Mouse (Mus musculus) neural tube, embryonic 11.5 days (tissue): ENCODE results near the gene Washc2. TPM values are rescaled to one million over a fixed set of nuclear protein-coding genes. Genes with fewer than 3 reads are reported as not detected.
A peak's percentile ranks its signal among the peaks of the same experiment; 100 is the strongest.

Experiments used
- ATAC-seq: fragments of 200-750 bp; cut with Nextera tagmentation; 2 replicates; pipeline ENCODE4 v1.8.0; 2017; ENCODE audit warnings: moderate number of reproducible peaks, mild to moderate bottlenecking, moderate TSS enrichment, moderate library complexity; ENCODE audit not compliant: insufficient read depth, low FRiP score, low TSS enrichment
- DNase-seq: peaks from one replicate; pipeline ENCODE4 v3.0.0-alpha.2; 2015; ENCODE audit warnings: low spot score
- H3K27ac ChIP-seq: fragments of 300-500 bp; sonication (generic); 2 replicates; pipeline ENCODE4 v1.5.1; 2014; ENCODE audit warnings: low read depth, mild to moderate bottlenecking, low read length
- H3K27me3 ChIP-seq: fragments of 300-500 bp; sonication (generic); 2 replicates; pipeline ENCODE4 v1.6.1; 2014; ENCODE audit warnings: mild to moderate bottlenecking, low read length, mixed read lengths; ENCODE audit not compliant: control insufficient read depth, insufficient read depth
- H3K36me3 ChIP-seq: fragments of 300-500 bp; sonication (generic); 2 replicates; pipeline ENCODE4 v1.6.1; 2014; ENCODE audit warnings: mild to moderate bottlenecking, low read length, moderate library complexity, mixed read lengths; ENCODE audit not compliant: control insufficient read depth, insufficient read depth
- H3K4me1 ChIP-seq: fragments of 300-500 bp; sonication (generic); 2 replicates; pipeline ENCODE4 v1.6.1; 2014; ENCODE audit warnings: low read length, mixed read lengths; ENCODE audit not compliant: control insufficient read depth, insufficient read depth
- H3K4me2 ChIP-seq: fragments of 300-500 bp; sonication (generic); 2 replicates; pipeline ENCODE4 v1.6.1; 2014; ENCODE audit warnings: low read depth, mild to moderate bottlenecking, moderate library complexity
- H3K4me3 ChIP-seq: fragments of 300-500 bp; sonication (generic); 2 replicates; pipeline ENCODE4 v1.5.1; 2014; ENCODE audit warnings: low read depth, low read length
- H3K9ac ChIP-seq: fragments of 300-500 bp; sonication (generic); 2 replicates; pipeline ENCODE4 v1.6.1; 2014; ENCODE audit warnings: mild to moderate bottlenecking, low read length
- H3K9me3 ChIP-seq: fragments of 300-500 bp; sonication (generic); 2 replicates; pipeline ENCODE4 v1.6.1; 2016; ENCODE audit warnings: low read length; ENCODE audit not compliant: control insufficient read depth
- WGBS: fragments of 180-500 bp; shearing (Covaris S2); extraction: QIAGEN DNeasy Blood & Tissue Kit; methylation state at CpG from one replicate; pipeline ENCODE4 v1.1.7; 2014; 5-methylcytosine and 5-hydroxymethylcytosine counted together
- polyA plus RNA-seq: library from polyadenylated mRNA; unstranded; fragments of >200 nt; fragmentation: Nextera tagmentation; extraction: Ambion mirVana; gene quantifications from 2 replicates; pipeline ENCODE4 v1.2.1, GENCODE M21; 2014

Gene Washc2
- polyA plus RNA-seq, 1 experiment from 2014 or later: 64.7 TPM

DNA sequence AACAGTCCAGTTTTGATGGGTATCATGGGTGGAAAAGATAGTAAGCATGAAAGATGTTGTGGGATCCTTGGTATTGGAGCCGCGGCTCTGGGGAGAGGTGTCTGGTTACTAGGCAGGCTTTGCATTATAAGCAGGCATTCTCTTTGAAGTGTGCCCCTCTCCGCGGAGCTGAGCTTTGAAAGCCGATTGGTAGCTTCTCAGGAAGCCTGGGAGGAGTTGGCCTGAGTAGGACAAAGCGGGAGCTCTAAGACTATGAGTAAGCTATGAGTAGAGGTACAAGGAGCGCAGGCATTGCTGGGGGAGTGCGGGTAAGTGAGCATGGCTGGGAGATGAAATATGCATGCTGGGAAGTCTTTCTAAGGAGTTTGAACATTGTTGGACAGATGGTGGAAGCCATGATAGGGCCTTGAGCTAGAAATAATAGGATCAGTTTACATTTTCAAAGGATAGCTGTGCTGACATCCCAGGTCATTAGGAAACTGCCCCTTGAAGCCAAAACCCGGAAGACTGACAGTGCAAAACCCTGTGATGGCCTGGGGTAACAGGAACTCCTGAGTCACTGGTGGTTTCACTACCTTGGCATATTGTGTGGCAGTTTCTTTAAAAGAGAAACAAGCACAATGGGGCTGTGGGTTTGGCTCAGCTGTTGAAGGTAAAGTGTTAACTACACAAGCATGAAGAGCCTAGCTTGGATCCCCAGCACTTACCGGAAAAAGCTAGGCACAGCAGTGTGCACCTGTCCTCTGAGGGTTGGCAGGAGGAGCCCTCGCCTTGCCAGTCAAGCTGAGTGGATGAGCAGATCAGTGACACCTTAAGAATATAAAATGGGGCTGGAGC is 58.7 kb downstream of the Washc2 start:
- H3K27ac ChIP-seq: 0 out of 2 replicates have a peak overlapping the region, but pooled peaks have one; percentile 31
- ATAC-seq: peak; percentile 21; the same call in 1 of the 2 replicates
- WGBS: 21% methylated on average over 11 of the region's 11 CpGs
- no peaks in the 10 kb centered on the region for H3K36me3 ChIP-seq
- H3K4me2 ChIP-seq: peak overlapping the region; percentile 31
- peaks cover 8% of the 10 kb centered on the region for H3K4me1 ChIP-seq
- H3K27me3 ChIP-seq: no peaks in the 10 kb centered on the region
- peak overlapping the region; percentile 32; the same call in 1 of the 2 replicates for H3K9ac ChIP-seq
- H3K4me3 ChIP-seq: peak overlapping the region; percentile 12; the same call in 1 of the 2 replicates
- DNase-seq: peak; percentile 74
- H3K9me3 ChIP-seq: no peaks in the 10 kb centered on the region

DNA sequence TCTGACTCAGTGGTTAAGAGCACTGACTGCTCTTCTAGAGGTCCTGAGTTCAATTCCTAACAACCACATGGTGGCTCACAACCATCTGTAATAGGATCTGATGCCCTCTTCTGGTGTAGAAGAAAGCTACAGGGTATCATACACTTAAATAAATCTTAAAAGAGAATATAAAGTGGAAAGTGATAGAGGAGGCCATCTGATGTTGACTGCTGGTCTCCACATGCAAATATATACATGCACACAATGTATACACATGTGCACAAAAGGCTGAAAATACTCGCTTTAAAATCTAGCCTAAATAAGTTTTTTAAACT is 59.2 kb downstream of the Washc2 start:
- Histone ChIP-seq H3K9ac (no peak overlapping the region), H3K9me3 (no peaks in the 10 kb centered on the region), H3K4me1 (peaks cover 8% of the 10 kb centered on the region), H3K27ac (no peak overlapping the region), H3K36me3 (no peaks in the 10 kb centered on the region), H3K4me2 (no peak overlapping the region), H3K27me3 (no peaks in the 10 kb centered on the region), H3K4me3 (no peak overlapping the region)
- no peak for DNase-seq
- WGBS: 84% methylated on average over 1 of the region's 1 CpGs
- no peak for ATAC-seq

DNA sequence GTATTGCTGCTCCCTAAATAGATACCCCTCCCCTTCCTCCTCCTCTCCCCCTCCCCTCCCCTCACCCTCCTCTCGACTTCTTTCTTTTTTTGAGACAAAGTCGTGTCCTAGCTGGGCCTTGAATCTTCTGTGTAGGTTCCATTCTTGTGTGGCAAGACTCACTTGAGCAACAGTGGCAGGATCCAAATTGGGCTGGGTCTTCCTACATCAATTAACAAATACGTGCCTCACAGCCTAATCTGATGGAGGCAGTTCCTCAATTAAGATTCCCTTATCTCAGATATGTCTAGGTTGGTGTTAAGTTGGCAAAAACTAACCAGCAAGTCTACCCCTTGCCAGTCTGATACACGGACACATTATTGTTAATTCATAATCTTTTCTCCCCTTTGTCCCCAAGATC is 67.9 kb downstream of the Washc2 start:
- no peaks in the 10 kb centered on the region for H3K36me3 ChIP-seq
- DNase-seq (no peak), ATAC-seq (no peak)
- H3K27ac ChIP-seq: no peak overlapping the region
- 66% methylated on average over 4 of the region's 4 CpGs for WGBS
- H3K9me3 ChIP-seq: no peaks in the 10 kb centered on the region
- H3K4me1 ChIP-seq: no peaks in the 10 kb centered on the region
- no peak overlapping the region for H3K4me2 ChIP-seq
- H3K27me3 ChIP-seq: no peaks in the 10 kb centered on the region
- no peak overlapping the region for H3K4me3 ChIP-seq
- H3K9ac ChIP-seq: no peak overlapping the region

DNA sequence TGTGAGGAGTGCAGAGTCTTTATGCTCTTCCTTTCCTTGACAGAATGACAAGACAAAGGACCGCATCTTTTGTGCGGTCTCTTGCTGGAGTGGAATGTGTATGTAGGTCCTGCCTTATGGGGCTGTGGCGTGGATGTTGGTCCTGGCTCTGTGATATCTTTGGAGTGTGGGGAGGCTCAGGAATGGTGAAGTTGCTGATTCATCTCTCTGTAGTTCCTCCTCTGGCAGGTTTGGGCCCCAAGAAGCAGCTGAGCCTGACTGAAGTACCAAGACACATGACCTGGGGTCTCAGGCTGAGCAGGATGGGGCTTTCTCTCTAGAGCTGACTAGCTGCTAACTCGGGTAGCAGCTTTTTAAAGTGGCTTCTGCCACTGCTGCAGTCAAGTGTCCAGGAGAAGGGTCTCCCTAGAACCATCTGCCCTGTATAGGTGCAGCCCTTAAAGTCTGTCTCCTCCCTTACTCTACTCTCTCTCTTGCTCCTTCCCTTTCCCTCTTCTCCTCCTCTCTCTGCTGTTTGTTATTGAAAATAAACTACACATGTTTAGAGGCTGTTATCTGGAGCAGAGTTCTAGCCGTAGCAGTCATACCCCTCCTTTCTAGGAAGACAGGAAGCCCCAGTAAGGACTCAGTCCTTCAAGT is 71.0 kb downstream of the Washc2 start:
- Histone ChIP-seq H3K4me2 (no peak overlapping the region), H3K4me1 (no peaks in the 10 kb centered on the region), H3K4me3 (no peak overlapping the region), H3K9ac (no peak overlapping the region), H3K36me3 (no peaks in the 10 kb centered on the region), H3K27ac (no peak overlapping the region), H3K27me3 (no peaks in the 10 kb centered on the region), H3K9me3 (no peaks in the 10 kb centered on the region)
- DNase-seq (no peak), ATAC-seq (no peak)
- WGBS: 78% methylated on average over 5 of the region's 5 CpGs

DNA sequence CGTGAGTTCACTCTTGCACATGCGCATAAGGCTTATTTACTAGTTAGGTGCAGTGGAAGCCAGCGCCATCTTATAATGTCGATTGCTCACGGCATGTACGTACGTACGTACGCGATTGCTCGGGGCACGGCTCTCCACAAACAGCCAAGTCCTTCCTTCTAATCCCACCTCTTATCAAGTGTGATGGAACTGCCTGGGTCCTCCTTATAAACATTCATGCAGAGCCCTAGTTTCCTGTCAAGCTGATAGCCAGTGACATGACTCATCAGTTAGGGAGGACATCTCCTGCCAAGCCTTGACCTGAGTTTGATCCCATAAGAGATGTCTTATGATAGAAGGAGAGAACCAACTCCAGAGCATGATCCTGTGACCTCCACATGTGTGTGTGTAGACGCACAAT is 73.2 kb downstream of the Washc2 start:
- Histone ChIP-seq H3K9me3 (no peaks in the 10 kb centered on the region), H3K36me3 (no peaks in the 10 kb centered on the region), H3K27me3 (no peaks in the 10 kb centered on the region), H3K4me2 (no peak overlapping the region), H3K9ac (no peak overlapping the region), H3K27ac (no peak overlapping the region), H3K4me3 (no peak overlapping the region), H3K4me1 (no peaks in the 10 kb centered on the region)
- 97% methylated on average over 13 of the region's 13 CpGs for WGBS
- DNase-seq (no peak), ATAC-seq (no peak)

DNA sequence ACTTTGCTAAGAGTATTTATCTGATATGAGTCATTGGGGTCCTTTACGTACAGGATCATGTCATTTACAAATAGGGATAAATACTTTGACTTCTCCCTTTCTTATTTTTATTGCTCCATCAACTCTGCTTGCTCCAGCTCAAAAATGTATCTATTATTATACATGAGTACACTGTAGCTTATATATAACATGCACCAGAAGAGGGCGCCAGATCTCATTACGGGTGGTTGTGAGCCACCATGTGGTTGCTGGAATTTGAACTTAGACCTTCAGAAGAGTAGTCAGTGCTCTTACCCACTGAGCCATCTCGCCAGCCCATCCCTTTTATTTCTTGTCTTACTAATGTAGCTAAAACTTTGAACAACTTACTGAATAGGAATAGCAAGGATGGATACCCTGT is 74.7 kb downstream of the Washc2 start:
- no peaks in the 10 kb centered on the region for H3K4me1 ChIP-seq
- no peaks in the 10 kb centered on the region for H3K36me3 ChIP-seq
- ATAC-seq (no peak), DNase-seq (no peak)
- no peak overlapping the region for H3K27ac ChIP-seq
- no peaks in the 10 kb centered on the region for H3K27me3 ChIP-seq
- no peaks in the 10 kb centered on the region for H3K9me3 ChIP-seq
- H3K4me3 ChIP-seq: no peak overlapping the region
- H3K9ac ChIP-seq: no peak overlapping the region
- WGBS: 54% methylated on average over 4 of the region's 4 CpGs
- no peak overlapping the region for H3K4me2 ChIP-seq

DNA sequence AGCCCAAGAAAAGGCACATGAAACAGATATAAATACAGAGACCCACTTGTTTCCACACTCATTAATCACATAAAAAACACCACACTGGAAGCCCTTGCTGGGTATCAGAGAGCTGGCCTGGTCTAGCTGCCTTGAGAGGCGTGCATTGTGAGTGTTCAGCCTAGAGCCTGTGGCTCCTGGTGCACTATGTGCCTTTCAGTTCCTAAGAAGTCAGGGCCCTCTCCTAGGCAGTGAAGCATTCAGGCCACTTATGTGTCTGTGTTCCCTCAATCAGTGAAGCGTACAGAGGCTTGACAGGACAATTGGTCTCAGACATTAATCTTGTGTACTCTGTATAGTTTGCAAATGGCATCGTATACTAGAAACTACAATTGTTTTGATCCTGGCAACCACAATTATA is 75.4 kb downstream of the Washc2 start:
- no peaks in the 10 kb centered on the region for H3K36me3 ChIP-seq
- H3K9me3 ChIP-seq: no peaks in the 10 kb centered on the region
- DNase-seq: no peak
- no peak overlapping the region for H3K4me3 ChIP-seq
- H3K27me3 ChIP-seq: no peaks in the 10 kb centered on the region
- no peak overlapping the region for H3K4me2 ChIP-seq
- no peak overlapping the region for H3K9ac ChIP-seq
- no peak overlapping the region for H3K27ac ChIP-seq
- no peak for ATAC-seq
- 71% methylated on average over 3 of the region's 3 CpGs for WGBS
- no peaks in the 10 kb centered on the region for H3K4me1 ChIP-seq

DNA sequence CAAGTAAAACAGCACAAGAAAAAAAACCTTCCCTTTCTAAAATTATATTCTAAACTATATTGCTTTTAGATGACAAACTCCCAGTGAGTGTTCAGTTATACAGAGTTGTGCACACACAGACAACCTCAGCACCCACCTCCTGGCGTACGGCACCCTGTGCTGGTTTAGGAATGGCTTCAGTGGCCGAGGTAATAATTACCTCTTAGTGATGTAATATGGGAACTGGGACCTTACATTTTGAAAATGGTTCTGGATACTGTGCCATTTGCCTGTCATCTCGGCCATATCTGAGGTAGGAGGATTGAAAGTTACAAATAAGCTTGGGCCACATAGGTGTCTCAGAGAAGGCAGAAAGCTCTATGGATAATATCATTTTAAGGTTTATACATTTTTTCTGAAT is 78.5 kb downstream of the Washc2 start:
- Histone ChIP-seq H3K4me2 (no peak overlapping the region), H3K27ac (no peak overlapping the region), H3K36me3 (no peaks in the 10 kb centered on the region), H3K27me3 (no peaks in the 10 kb centered on the region), H3K4me1 (no peaks in the 10 kb centered on the region), H3K4me3 (no peak overlapping the region), H3K9ac (no peak overlapping the region), H3K9me3 (no peaks in the 10 kb centered on the region)
- WGBS: 90% methylated on average over 4 of the region's 4 CpGs
- ATAC-seq: no peak
- DNase-seq: no peak
